Mouse (Mus musculus) liver, embryonic 14.5 days (tissue): Measurements from ENCODE around the gene Trio. TPM values are rescaled to one million over a fixed set of nuclear protein-coding genes. Genes with fewer than 3 reads are reported as not detected.

Experiments
- ATAC-seq: fragments of 200-750 bp; cut with Nextera tagmentation; 2 replicates; pipeline ENCODE4 v1.8.0; 2017; ENCODE audit warnings: moderate number of reproducible peaks, mild to moderate bottlenecking, moderate library complexity; ENCODE audit not compliant: insufficient read depth
- DNase-seq, 3 experiments: peaks; one replicate each; pipeline ENCODE4 v3.0.0-alpha.2; 2012 to 2013; ENCODE audit warnings: low read depth in 3 of 3, low spot score in 3 of 3
- H3K27ac ChIP-seq: fragments of 300-500 bp; sonication (generic); 2 replicates; pipeline ENCODE4 v1.5.1; 2014; ENCODE audit warnings: moderate library complexity, mild to moderate bottlenecking, control low read depth, inconsistent platforms
- H3K27me3 ChIP-seq: fragments of 300-500 bp; sonication (generic); 2 replicates; pipeline ENCODE4 v1.6.1; 2014; ENCODE audit warnings: mild to moderate bottlenecking, low read length, moderate library complexity; ENCODE audit not compliant: control insufficient read depth, insufficient read depth
- H3K36me3 ChIP-seq: fragments of 300-500 bp; sonication (generic); replicated peaks from 2 replicates; pipeline ENCODE4 v1.6.1; 2014; ENCODE audit warnings: low read depth; ENCODE audit not compliant: control insufficient read depth, insufficient read depth
- H3K4me1 ChIP-seq, 2 experiments: fragments of 200-500 bp in 1 of 2; fragments of 300-500 bp in 1 of 2; sonication (generic) in 1 of 2; replicated peaks; 2 replicates each; pipeline ENCODE4 v1.6.1; 2012 to 2014; ENCODE audit warnings: antibody characterized with exemption in 1 of 2, inconsistent platforms in 1 of 2, low read length in 1 of 2; ENCODE audit not compliant: control insufficient read depth in 2 of 2, insufficient read depth in 2 of 2
- H3K4me2 ChIP-seq: fragments of 300-500 bp; sonication (generic); 2 replicates; pipeline ENCODE4 v1.6.1; 2014; ENCODE audit warnings: low read depth, mild to moderate bottlenecking, control low read depth, moderate library complexity
- H3K4me3 ChIP-seq, 2 experiments: fragments of 200-500 bp in 1 of 2; fragments of 300-500 bp in 1 of 2; sonication (generic) in 1 of 2; 2 replicates each; pipeline ENCODE4 v1.5.1; 2012 to 2014; ENCODE audit warnings: low read depth in 2 of 2, low read length in 2 of 2, mild to moderate bottlenecking in 2 of 2, control low read depth in 1 of 2, inconsistent platforms in 1 of 2, moderate library complexity in 1 of 2; ENCODE audit not compliant: insufficient read depth in 1 of 2
- H3K9ac ChIP-seq: fragments of 300-500 bp; sonication (generic); replicated peaks from 2 replicates; pipeline ENCODE4 v1.6.1; 2014; ENCODE audit warnings: mild to moderate bottlenecking, control low read depth, moderate library complexity
- H3K9me3 ChIP-seq: fragments of 300-500 bp; sonication (generic); 2 replicates; pipeline ENCODE4 v1.6.1; 2016; ENCODE audit warnings: low read length, mixed read lengths; ENCODE audit not compliant: control insufficient read depth
- CTCF ChIP-seq: IDR thresholded peaks from 2 replicates; pipeline ENCODE4 v1.5.1; 2016; ENCODE audit warnings: antibody characterized with exemption, low read depth, control low read depth
- EP300 ChIP-seq: IDR thresholded peaks from 2 replicates; pipeline ENCODE4 v1.6.1; 2016; ENCODE audit warnings: antibody characterized with exemption, low read depth
- whole genome bisulfite sequencing: fragments of 180-500 bp; shearing (Covaris S2); extraction: QIAGEN DNeasy Blood & Tissue Kit; methylation state at CpG from one replicate; pipeline ENCODE4 v1.1.7; 2014; ENCODE audit not compliant: insufficient replicate concordance; 5-methylcytosine and 5-hydroxymethylcytosine counted together
- polyA plus RNA-seq, 2 experiments: library from polyadenylated mRNA; depleted of rRNA in 1 of 2; stranded (reverse) in 1 of 2; unstranded in 1 of 2; fragments of >200 nt; fragmentation: Nextera tagmentation in 1 of 2; extraction: Ambion mirVana in 1 of 2; gene quantifications; 2 replicates each; pipeline versions ENCODE4 v1.2.1 to v1.2.3; 2012 to 2014

The Trio gene
- polyA plus RNA-seq, 2 experiments, result 2.6 to 6.0 TPM

DNA sequence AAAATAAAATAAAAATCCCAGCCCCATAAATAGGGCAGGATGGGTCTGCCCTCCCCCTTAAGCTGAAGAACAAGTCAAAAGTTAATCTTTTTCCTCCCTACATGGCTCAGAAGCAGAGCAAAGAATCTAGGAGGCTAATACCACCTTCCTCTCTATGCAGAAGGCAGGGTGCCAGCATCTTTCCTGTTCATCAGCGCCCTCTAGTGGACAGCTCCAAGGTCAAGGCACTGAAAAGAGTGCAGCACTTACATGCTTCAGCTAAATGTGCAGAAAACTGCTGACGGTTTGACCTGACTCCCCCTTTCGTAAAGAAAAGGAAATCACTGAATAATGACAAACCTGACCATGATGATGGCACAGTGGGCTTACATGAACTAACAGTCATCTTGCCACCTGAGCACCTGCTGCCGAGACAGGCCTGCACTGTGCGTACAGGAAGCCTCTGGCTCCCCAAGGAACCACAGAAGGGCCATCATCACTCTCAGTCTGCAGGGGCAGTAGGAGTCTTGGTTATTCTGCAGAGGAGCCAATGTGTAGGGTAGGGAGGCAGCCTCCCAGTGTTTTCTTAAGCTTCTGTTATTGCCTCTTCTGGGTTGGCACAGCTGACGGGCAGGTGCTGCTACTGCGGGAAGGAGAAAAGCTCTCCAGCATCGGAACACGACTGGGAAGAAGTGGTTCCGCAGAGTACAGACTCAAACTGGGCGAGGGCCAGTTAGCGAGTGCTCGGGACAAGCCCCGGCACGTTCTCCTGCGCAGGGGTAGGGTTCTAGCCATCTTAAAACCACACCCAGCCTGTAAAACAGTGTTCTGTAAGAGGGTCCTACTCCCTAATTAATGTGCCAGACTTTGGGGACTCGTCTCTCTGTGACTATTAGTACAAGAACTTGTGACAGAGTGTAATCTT, 141.0 kb downstream of the Trio start:
- H3K9ac ChIP-seq, result no peak overlapping the region
- peaks cover 0 to 2% of the 10 kb centered on the region in 2 experiments; a peak in 2 of 4 replicates for H3K4me1 ChIP-seq
- no peaks in the 10 kb centered on the region for H3K36me3 ChIP-seq
- no peak for TF ChIP-seq EP300
- TF ChIP-seq CTCF, result peak; percentile 90
- peak; percentile 47 to 51 (median 51) for DNase-seq
- ATAC-seq, result peak; percentile 62; the same call in 1 of the 2 replicates
- no peak overlapping the region for H3K4me2 ChIP-seq
- H3K9me3 ChIP-seq, result no peaks in the 10 kb centered on the region
- H3K4me3 ChIP-seq, result no peak overlapping the region
- WGBS, result 61% methylated on average over 17 of the region's 17 CpGs
- no peak overlapping the region for H3K27ac ChIP-seq
- no peaks in the 10 kb centered on the region for H3K27me3 ChIP-seq

DNA sequence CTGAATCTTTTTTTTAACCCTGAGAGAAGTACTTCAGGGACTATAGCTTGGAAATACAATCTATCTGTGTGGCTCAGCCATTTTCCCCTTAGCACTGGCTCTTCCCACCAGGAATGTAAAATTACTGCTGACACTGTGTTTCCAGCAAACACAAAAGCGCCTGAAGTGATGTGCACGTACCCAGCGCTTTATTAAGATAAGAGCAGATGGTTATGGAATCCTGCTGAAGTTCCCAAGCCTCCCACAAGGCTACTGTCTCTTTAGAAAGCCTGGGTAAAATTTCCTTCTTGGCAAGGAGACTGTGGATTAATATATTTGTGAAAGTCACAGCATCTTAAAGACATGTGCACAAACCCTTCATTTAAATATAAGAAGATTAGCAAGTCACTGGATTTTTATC, 141.8 kb downstream of the Trio start:
- Histone ChIP-seq H3K4me3 (no peak overlapping the region), H3K9me3 (no peaks in the 10 kb centered on the region), H3K4me1 (peaks cover 0 to 2% of the 10 kb centered on the region in 2 experiments; a peak in 2 of 4 replicates), H3K27ac (no peak overlapping the region), H3K36me3 (no peaks in the 10 kb centered on the region), H3K9ac (no peak overlapping the region), H3K4me2 (no peak overlapping the region), H3K27me3 (no peaks in the 10 kb centered on the region)
- ATAC-seq (no peak), DNase-seq (no peak)
- WGBS, result 51% methylated on average over 3 of the region's 3 CpGs
- TF ChIP-seq EP300 (no peak), CTCF (no peak)

- H3K4me1 ChIP-seq, result peaks cover 0 to 2% of the 10 kb centered on the region in 2 experiments; a peak in 2 of 4 replicates
- no peaks in the 10 kb centered on the region for H3K36me3 ChIP-seq
- 66% methylated on average over 14 of the region's 14 CpGs for WGBS
- DNase-seq (no peak), ATAC-seq (no peak)
- TF ChIP-seq EP300, result no peak
- TF ChIP-seq CTCF, result no peak
- H3K27me3 ChIP-seq, result no peaks in the 10 kb centered on the region
- H3K27ac ChIP-seq, result no peak overlapping the region
- H3K4me2 ChIP-seq, result no peak overlapping the region
- no peak overlapping the region for H3K9ac ChIP-seq
- H3K9me3 ChIP-seq, result no peaks in the 10 kb centered on the region
- no peak overlapping the region for H3K4me3 ChIP-seq
Measured at GRCm38 (mm10) chr15:27882898-27883297, 142.8 kb downstream of the Trio start.

DNA sequence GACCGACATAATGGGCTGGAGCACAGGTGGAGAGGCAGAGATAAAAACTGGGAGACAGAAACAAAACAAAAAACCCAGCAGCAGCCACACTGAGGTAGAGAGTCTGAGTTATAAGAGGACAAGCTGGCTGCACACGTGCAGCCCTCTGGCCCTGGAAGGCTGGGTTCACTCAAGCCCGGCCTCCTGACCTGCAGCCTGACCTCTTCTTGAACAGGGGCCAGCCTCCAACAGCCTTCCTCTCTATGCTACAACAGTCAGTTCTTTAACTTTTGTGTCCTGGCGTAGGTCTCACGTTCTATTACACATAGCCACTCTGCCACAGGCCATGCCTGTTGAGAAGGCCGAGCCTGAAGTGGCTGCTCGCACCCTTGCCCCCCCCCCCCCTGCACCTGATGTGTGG, 147.8 kb downstream of the Trio start:
- no peaks in the 10 kb centered on the region for H3K9me3 ChIP-seq
- H3K36me3 ChIP-seq, result no peaks in the 10 kb centered on the region
- H3K27ac ChIP-seq, result no peak overlapping the region
- no peak overlapping the region for H3K4me3 ChIP-seq
- no peak for ATAC-seq
- 77% methylated on average over 7 of the region's 7 CpGs for WGBS
- no peaks in the 10 kb centered on the region for H3K27me3 ChIP-seq
- H3K4me2 ChIP-seq, result no peak overlapping the region
- DNase-seq, result no peak
- no peaks in the 10 kb centered on the region for H3K4me1 ChIP-seq
- no peak overlapping the region for H3K9ac ChIP-seq
- TF ChIP-seq CTCF (no peak), EP300 (no peak)

DNA sequence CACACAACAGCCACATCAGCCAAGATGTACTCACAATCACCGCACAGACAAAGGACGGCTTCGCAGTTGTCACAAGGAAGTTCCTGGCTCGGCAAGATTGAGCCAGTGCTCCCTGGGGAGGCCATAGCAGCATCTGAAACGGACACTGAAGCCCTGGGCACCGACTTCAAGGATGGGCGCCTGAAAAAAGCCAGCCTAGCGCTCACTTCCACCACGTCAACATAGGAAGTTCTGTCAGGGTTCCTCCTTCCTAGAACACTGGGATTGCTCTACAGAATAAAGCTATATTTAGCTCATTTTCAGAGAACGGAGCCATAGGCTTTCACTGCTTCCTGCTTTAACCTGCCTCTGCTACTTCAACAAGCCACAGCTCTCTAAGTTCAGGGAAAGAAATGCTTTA, 149.3 kb downstream of the Trio start:
- DNase-seq, result no peak
- H3K9ac ChIP-seq, result no peak overlapping the region
- no peak overlapping the region for H3K27ac ChIP-seq
- TF ChIP-seq CTCF, result no peak
- no peak for TF ChIP-seq EP300
- WGBS, result 42% methylated on average over 10 of the region's 10 CpGs
- no peaks in the 10 kb centered on the region for H3K27me3 ChIP-seq
- no peaks in the 10 kb centered on the region for H3K36me3 ChIP-seq
- H3K4me1 ChIP-seq, result peaks cover 2 to 12% of the 10 kb centered on the region in 2 experiments; a peak in 3 of 4 replicates
- H3K4me3 ChIP-seq, result no peak overlapping the region
- no peaks in the 10 kb centered on the region for H3K9me3 ChIP-seq
- H3K4me2 ChIP-seq, result no peak overlapping the region
- no peak for ATAC-seq
